Mouse (Mus musculus) cerebellum, postnatal 4 days (tissue): ENCODE measurements at regions not wholly inside any gene's neighbourhood (a gene's known extent, or its start where the extent isn't known, plus 50 kb on each side); places are given as distances from the start of the nearest gene placed in this dataset.
A peak's percentile ranks its signal among the peaks of the same experiment; 100 is the strongest.

Experiments used
- DNase-seq, 2 experiments: peaks; one replicate each; pipeline ENCODE4 v3.0.0; 2022; ENCODE audit warnings: low spot score in 2 of 2, mixed read lengths in 1 of 2

DNA sequence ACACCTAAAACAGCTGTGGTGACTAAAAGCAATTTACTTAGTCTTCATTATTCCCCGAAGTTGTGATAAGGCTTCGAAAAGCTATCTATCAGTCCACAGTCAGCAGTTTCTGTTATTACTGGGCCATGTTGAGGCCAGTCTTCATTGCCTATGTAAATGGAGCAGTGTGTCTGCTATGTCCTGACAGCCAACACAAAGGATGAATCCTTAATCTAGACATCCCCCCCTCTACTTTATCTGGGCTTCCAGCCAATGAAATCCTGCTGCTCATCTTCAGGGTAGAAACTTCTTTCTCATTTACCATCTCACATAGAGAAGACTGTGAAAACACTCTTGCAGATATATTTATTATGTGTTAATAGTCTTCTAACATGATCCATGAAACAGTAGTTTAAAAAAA, 1817.9 kb upstream of the Tmeff2 start:
- peak in 1 of 2 experiments; percentile 2 for DNase-seq

DNA sequence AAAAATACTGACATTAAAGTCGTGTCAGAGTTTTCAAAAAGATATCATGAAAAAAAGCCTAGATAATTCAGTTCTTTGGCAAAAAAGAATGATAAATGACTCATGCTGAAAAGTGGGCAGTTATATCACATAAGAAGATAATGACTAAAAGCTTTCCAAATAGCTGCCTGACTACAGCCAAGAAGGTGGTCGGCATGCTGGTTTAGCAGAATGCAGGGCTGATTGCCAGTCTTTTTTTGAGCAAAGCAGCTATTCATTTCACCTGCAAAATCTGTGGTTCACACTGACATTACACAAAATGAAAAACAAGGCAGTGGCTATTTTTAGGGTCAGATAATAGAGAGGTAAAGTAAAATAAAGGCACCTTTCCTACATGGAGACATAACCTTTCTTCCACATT, 1800.9 kb upstream of the Tmeff2 start:
- DNase-seq, result no peak

DNA sequence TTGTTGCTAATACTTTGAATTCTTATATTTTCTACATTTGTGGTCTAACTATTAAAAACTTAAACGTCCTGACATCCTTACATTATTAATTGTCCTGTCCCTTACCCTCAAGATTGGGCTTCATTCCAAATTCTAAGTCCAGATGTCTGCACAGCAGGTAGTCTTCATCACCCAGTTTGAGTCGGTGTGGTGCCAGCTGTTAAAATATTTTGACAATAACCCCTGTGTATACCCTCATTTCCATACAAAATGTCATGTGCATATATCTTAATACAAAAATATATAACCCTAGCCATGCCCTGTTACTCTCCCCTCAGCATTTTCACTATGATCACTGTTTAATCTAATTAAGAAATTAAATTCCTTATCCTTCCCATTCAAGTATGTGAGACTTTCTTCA, 1791.4 kb upstream of the Tmeff2 start:
- DNase-seq, result peak in 1 of 2 experiments; percentile 10

DNA sequence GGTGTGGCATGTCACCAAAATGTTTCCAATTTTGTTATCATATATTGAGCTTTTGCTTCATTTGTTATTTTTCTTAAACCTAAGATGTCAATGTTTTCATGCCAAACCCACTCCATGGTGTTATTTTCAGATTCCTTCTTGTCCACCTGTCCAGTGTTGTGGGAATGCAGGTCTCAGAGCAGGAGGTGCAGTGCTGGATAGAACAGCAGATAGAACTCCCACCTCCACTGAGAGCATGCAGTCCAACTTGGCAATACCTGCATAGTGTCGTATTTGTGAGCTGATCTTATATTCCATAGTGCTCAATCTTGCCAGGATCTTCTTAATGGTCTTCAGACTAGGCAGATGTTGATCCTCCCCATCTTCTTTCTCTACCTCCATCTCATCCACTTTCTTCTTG, 1790.9 kb upstream of the Tmeff2 start:
- no peak for DNase-seq
